Comparison of ENCODE assay signal across 26 mouse cellular contexts in the genomic region with DNA sequence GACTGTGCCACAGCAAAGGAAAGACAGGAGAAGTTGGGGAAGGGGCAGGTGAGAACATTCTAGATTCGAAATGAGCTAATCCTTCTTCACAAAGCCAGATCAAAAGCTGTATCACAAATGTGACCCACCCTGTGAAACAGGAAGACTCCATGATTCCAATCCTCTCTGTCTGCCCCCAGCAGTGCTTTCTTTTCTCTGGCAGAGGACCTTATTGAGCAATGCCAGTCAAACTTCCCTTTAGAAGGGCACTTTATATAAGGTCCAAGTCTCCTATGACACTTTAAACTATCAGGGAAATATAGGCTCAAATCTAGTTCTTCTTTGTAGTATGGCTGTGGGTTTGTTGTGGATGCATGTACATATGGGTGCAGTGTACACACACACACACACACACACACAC.
"Had no signal": no experiment of that assay in that cellular context is flagged by ENCODE, and none has a peak within 500 bp of the region (broad histone marks: within the 10 kb centered on the region; RNA-seq: fewer than 3 reads in every experiment).

No protein-coding gene starts in this region.

- H3K4me2 ChIP-seq: heart, embryonic 11.5 days; heart, embryonic 13.5 days; heart, embryonic 15.5 days; hindbrain, embryonic 13.5 days; hindbrain, embryonic 15.5 days; kidney, embryonic 15.5 days; limb, embryonic 13.5 days; limb, embryonic 15.5 days; liver, embryonic 12.5 days had no signal

- H3K4me1 ChIP-seq: heart, embryonic 15.5 days; liver, embryonic 12.5 days had no signal

- H3K36me3 ChIP-seq: heart, embryonic 13.5 days; heart, embryonic 15.5 days; hindbrain, embryonic 13.5 days; hindbrain, embryonic 15.5 days; kidney, embryonic 15.5 days; limb, embryonic 13.5 days; limb, embryonic 15.5 days; liver, embryonic 12.5 days had no signal

- ATAC-seq: hindbrain, postnatal 0 days; intestine, embryonic 16.5 days; liver, embryonic 12.5 days had no signal

- DNase-seq: gastrocnemius, adult 2 months; gastrocnemius, postnatal 10 days; gastrocnemius, postnatal 25 days; heart, adult 11 months; heart, adult 2 months; heart, postnatal 14 days; heart, postnatal 36 days; kidney, adult 11 months; kidney, adult 2 months; kidney, adult 9 months; kidney, postnatal 14 days; kidney, postnatal 4 days; left cerebral cortex, postnatal 4 days had no signal

- H3K9me3 ChIP-seq: heart, embryonic 13.5 days; heart, embryonic 15.5 days; hindbrain, embryonic 13.5 days; hindbrain, embryonic 15.5 days; kidney, embryonic 15.5 days; limb, embryonic 13.5 days; limb, embryonic 15.5 days; liver, embryonic 12.5 days had no signal

- H3K9ac ChIP-seq: heart, embryonic 13.5 days; heart, embryonic 15.5 days; hindbrain, embryonic 13.5 days; hindbrain, embryonic 15.5 days; kidney, embryonic 15.5 days; limb, embryonic 13.5 days; limb, embryonic 15.5 days; liver, embryonic 12.5 days had no signal

- H3K4me3 ChIP-seq: gastrocnemius, adult 2 months; heart, adult 2 months; heart, embryonic 13.5 days; heart, embryonic 15.5 days; hindbrain, embryonic 13.5 days; hindbrain, embryonic 15.5 days; kidney, embryonic 15.5 days; left cerebral cortex, adult 2 months; limb, embryonic 13.5 days; limb, embryonic 15.5 days; liver, embryonic 12.5 days had no signal

- H3K27me3 ChIP-seq: heart, embryonic 13.5 days; heart, embryonic 15.5 days; hindbrain, embryonic 13.5 days; hindbrain, embryonic 15.5 days; kidney, embryonic 15.5 days; limb, embryonic 13.5 days; limb, embryonic 15.5 days; liver, embryonic 12.5 days had no signal

- H3K27ac ChIP-seq: gastrocnemius, adult 2 months; heart, adult 2 months; heart, embryonic 13.5 days; heart, embryonic 15.5 days; hindbrain, embryonic 13.5 days; hindbrain, embryonic 15.5 days; hindbrain, postnatal 0 days; kidney, embryonic 15.5 days; kidney, postnatal 0 days; left cerebral cortex, adult 2 months; limb, embryonic 13.5 days; limb, embryonic 15.5 days; liver, embryonic 12.5 days had no signal
